Mouse (Mus musculus) ovary, adult 10 weeks (tissue): ENCODE results near the gene Enc1. TPM values are rescaled to one million over a fixed set of nuclear protein-coding genes. Genes with fewer than 3 reads are reported as not detected.

Source experiments
- polyA plus RNA-seq: library from polyadenylated mRNA; stranded (reverse); fragments of 350-450 nt; fragmentation: Illumina TruSeq; extraction: RNeasy Lipid Tissue Mini Kit (QIAGEN cat#74804); gene quantifications from one replicate; pipeline ENCODE4 v1.2.3, GENCODE M21; 2014

The Enc1 gene
- polyA plus RNA-seq = 58.6 TPM

DNA sequence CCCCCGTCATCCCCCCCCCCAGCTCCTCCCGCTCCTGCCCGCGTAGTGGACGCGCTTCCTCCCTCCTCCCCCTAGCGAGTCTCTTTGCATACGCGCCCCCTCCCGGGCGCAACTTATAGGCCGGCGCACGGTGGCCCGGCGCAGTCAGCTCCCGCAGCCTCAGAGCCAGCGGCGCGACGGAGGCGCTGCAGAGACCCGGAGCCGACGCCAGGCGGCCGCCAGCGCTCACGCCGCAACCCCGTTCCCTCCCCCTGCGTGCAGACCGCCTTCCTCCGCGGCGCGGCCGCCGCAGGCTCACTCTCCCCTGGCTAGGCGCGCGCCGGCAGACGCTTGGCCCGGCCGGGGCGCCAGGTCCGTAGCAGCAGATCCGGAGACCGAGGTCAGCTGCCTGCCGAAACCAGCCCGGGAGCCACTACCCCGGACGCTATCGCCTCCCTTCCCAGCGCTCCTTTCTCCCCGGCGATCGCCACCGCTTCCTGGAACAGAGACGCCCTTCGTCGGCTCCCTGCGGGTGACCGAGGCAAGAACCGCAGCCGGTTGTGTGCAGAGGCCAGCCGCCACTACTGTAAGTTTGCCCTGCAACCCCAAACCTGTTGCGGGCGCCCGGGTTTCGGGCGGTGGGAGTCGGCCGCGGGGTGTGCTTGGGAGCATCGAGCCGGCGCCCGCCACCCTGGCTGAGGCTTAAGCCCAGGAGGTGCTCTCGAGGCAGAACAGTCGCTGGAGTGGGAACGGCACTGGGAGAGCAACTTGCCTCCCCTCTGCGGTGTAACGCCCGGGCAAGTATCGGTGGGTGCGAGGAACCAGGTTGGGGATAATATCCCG, at the start of gene Enc1:
TSS of gene Enc1 (plus strand) at position 141 of the 822 bp plus-strand sequence.

DNA sequence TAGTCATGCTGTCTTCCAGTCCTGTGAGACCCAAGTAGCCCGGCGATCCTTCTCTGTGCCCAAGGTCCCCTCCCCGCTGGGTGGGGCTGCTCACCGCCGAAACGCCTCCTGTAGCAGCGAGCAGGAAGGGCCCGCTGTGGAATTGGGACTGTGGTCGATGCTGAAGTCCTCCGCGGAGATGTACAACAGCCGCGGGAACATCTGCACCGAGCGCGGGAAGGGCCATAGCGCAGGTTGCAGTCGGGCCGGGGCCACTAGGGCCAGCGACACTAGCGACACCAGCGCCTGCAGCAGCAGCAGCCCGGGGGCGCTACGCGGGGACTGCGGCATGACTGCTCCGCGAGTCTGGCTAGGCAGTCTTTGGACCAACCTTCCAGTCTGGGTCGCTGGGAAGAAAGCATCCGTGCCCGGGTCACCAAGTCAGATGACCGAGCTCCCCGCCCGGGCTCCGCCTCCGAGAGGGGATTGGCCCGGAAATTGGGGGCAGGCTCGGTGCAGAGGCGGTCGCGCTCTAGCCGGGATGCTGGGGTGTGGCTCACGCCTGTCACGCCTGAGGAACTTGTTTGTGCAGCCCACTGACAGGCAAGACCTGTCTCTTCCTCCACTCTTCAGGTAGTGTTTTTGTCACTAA, 42.9 kb upstream of the Enc1 start, which contains the start of gene Hexb:
TSS of gene Hexb (minus strand) at position 426 of the 631 bp plus-strand sequence.

Other genes starting within 250 kb of the Enc1 start
- not detected for gene 1700029F12Rik, start 206.7 kb upstream of the Enc1 start, polyA plus RNA-seq
- 36.2 TPM for gene Fam169a, start 173.8 kb upstream of the Enc1 start, polyA plus RNA-seq
- gene Gm6169, start 141.9 kb upstream of the Enc1 start, polyA plus RNA-seq = 8.2 TPM
- 39.8 TPM for gene Gfm2, start 103.2 kb upstream of the Enc1 start, polyA plus RNA-seq
- 283 TPM for gene Nsa2, start 103.2 kb upstream of the Enc1 start, polyA plus RNA-seq
- 149 TPM for gene Hexb, start 42.7 kb upstream of the Enc1 start, polyA plus RNA-seq